Mouse (Mus musculus) adrenal gland, adult 8-10 months (tissue): Measurements from ENCODE around the gene Dmrt3. TPM values are rescaled to one million over a fixed set of nuclear protein-coding genes. Genes with fewer than 3 reads are reported as not detected.

Source experiments
- DNase-seq: peaks from one replicate; pipeline ENCODE4 v3.0.0; 2022
- total RNA-seq, 4 experiments: library from RNA; stranded (reverse); gene quantifications; 2 replicates each; pipeline ENCODE4 v1.2.4; 2022

Gene Dmrt3
- total RNA-seq, 4 experiments from 2014 or later, result not detected

GRCm38 (mm10) chr19:25622291-25623251 is 12.5 kb downstream of the Dmrt3 start:
- peak; percentile 19 for DNase-seq

GRCm38 (mm10) chr19:25628490-25628889 is 18.4 kb downstream of the Dmrt3 start:
- peak; percentile 37 for DNase-seq

GRCm38 (mm10) chr19:25635119-25635518 is 25.0 kb downstream of the Dmrt3 start:
- no peak for DNase-seq

- DNase-seq, result peak; percentile 36
These were observed 25.6 kb downstream of the Dmrt3 start for GRCm38 (mm10) chr19:25635622-25636244.

- DNase-seq, result no peak
These were observed 28.8 kb downstream of the Dmrt3 start for GRCm38 (mm10) chr19:25638766-25639361.

- DNase-seq, result no peak
These were observed 31.7 kb downstream of the Dmrt3 start for GRCm38 (mm10) chr19:25641786-25642185.

GRCm38 (mm10) chr19:25647136-25647535 is 37.0 kb downstream of the Dmrt3 start:
- no peak for DNase-seq

- no peak for DNase-seq
These were observed 38.6 kb downstream of the Dmrt3 start for GRCm38 (mm10) chr19:25648701-25649100.

- DNase-seq, result no peak
These were observed 40.4 kb downstream of the Dmrt3 start for GRCm38 (mm10) chr19:25650474-25650873.

GRCm38 (mm10) chr19:25652560-25652959 is 42.5 kb downstream of the Dmrt3 start:
- DNase-seq, result no peak

- no peak for DNase-seq
These were observed 44.1 kb downstream of the Dmrt3 start for GRCm38 (mm10) chr19:25654034-25654749.

- no peak for DNase-seq
These were observed 55.6 kb downstream of the Dmrt3 start for GRCm38 (mm10) chr19:25665486-25666339.

- no peak for DNase-seq
These were observed 57.7 kb downstream of the Dmrt3 start for GRCm38 (mm10) chr19:25667836-25668235.

GRCm38 (mm10) chr19:25669593-25670248 is 59.6 kb downstream of the Dmrt3 start:
- no peak for DNase-seq

- no peak for DNase-seq
These were observed 60.6 kb downstream of the Dmrt3 start for GRCm38 (mm10) chr19:25670571-25671285.

GRCm38 (mm10) chr19:25671681-25672080 is 61.6 kb downstream of the Dmrt3 start:
- DNase-seq, result no peak

GRCm38 (mm10) chr19:25672101-25672950 is 62.2 kb downstream of the Dmrt3 start, which contains the start of gene Dmrt2:
Gene Dmrt2 (plus strand): TSS chr19:25672411.
- peak; percentile 52 for DNase-seq
